11 mouse cellular contexts compared by ENCODE assay signal in genomic region chr10:18036849-18037248, GRCm38 (mm10).
"Had no signal": no experiment of that assay in that cellular context is flagged by ENCODE, and none has a peak within 500 bp of the region (broad histone marks: within the 10 kb centered on the region; RNA-seq: fewer than 3 reads in every experiment).

No protein-coding gene starts in this region.

- ATAC-seq: midbrain, embryonic 16.5 days had no signal

- H3K9ac ChIP-seq: limb, embryonic 13.5 days; liver, embryonic 14.5 days; lung, embryonic 15.5 days; midbrain, embryonic 12.5 days had no signal

- H3K27me3 ChIP-seq: limb, embryonic 13.5 days; lung, embryonic 15.5 days; midbrain, embryonic 12.5 days had no signal

- H3K36me3 ChIP-seq: limb, embryonic 13.5 days; lung, embryonic 15.5 days; midbrain, embryonic 12.5 days had no signal

- H3K9me3 ChIP-seq: limb, embryonic 13.5 days; lung, embryonic 15.5 days; midbrain, embryonic 12.5 days had no signal

- H3K4me3 ChIP-seq: limb, embryonic 13.5 days; lung, embryonic 15.5 days; midbrain, embryonic 12.5 days had no signal

- H3K4me1 ChIP-seq: limb, embryonic 13.5 days; lung, embryonic 15.5 days; midbrain, embryonic 12.5 days had no signal

- H3K27ac ChIP-seq: kidney, postnatal 0 days; limb, embryonic 13.5 days; liver, embryonic 14.5 days; lung, embryonic 15.5 days; midbrain, embryonic 12.5 days; stomach, postnatal 0 days had no signal

- H3K4me2 ChIP-seq: limb, embryonic 13.5 days; lung, embryonic 15.5 days; midbrain, embryonic 12.5 days had no signal

- DNase-seq: kidney, adult 11 months; left cerebral cortex, postnatal 4 days; thymus, adult 2 months; thymus, postnatal 25 days had no signal
